Mouse (Mus musculus) kidney, adult 2 months (tissue): ENCODE results near the gene Btbd17. TPM values are rescaled to one million over a fixed set of nuclear protein-coding genes. Genes with fewer than 3 reads are reported as not detected.

Experiments
- DNase-seq: peaks from one replicate; pipeline ENCODE4 v3.0.0; 2021
- H3K27ac ChIP-seq: fragments of 200-500 bp; 2 replicates; pipeline ENCODE4 v1.5.1; 2012; ENCODE audit warnings: low read depth, low read length, control low read depth, inconsistent platforms; ENCODE audit not compliant: insufficient read depth
- H3K27me3 ChIP-seq: fragments of 200-500 bp; replicated peaks from 2 replicates; pipeline ENCODE4 v1.6.1; 2012; ENCODE audit warnings: mild to moderate bottlenecking, moderate library complexity, low read length, inconsistent platforms; ENCODE audit not compliant: control insufficient read depth, insufficient read depth
- H3K36me3 ChIP-seq: fragments of 200-500 bp; 2 replicates; pipeline ENCODE4 v1.6.1; 2012; ENCODE audit warnings: mild to moderate bottlenecking, moderate library complexity, low read length, inconsistent platforms; ENCODE audit not compliant: control insufficient read depth, insufficient read depth
- H3K4me1 ChIP-seq: fragments of 200-500 bp; 2 replicates; pipeline ENCODE4 v1.6.1; 2011; ENCODE audit warnings: low read length; ENCODE audit not compliant: control insufficient read depth, insufficient read depth
- H3K4me3 ChIP-seq: fragments of 200-500 bp; 2 replicates; pipeline ENCODE4 v1.5.1; 2011; ENCODE audit warnings: mild to moderate bottlenecking, low read depth, low read length, control low read depth; ENCODE audit not compliant: insufficient read depth
- CTCF ChIP-seq: fragments of 200-500 bp; conservative IDR thresholded peaks from 2 replicates; pipeline ENCODE4 v1.5.1; 2011; ENCODE audit warnings: low read depth, mild to moderate bottlenecking, control low read depth, low read length, moderate library complexity, mixed read lengths; ENCODE audit not compliant: insufficient read depth, insufficient read length
- POLR2A ChIP-seq: fragments of 200-500 bp; IDR thresholded peaks from one replicate; pipeline ENCODE4 v1.6.1; 2011; ENCODE audit warnings: low read depth, low read length, control low read depth
- WGBS: fragments of 180-500 bp; shearing (Covaris S2); methylation state at CpG from one replicate; pipeline ENCODE4 v1.1.7; 2018; 5-methylcytosine and 5-hydroxymethylcytosine counted together
- polyA plus RNA-seq: library from polyadenylated mRNA; depleted of rRNA; stranded (reverse); fragments of >200 nt; gene quantifications from 2 replicates; pipeline ENCODE4 v1.2.3, GENCODE M21; 2012

Gene Btbd17
- polyA plus RNA-seq, 1 experiment: 0.13 TPM

DNA sequence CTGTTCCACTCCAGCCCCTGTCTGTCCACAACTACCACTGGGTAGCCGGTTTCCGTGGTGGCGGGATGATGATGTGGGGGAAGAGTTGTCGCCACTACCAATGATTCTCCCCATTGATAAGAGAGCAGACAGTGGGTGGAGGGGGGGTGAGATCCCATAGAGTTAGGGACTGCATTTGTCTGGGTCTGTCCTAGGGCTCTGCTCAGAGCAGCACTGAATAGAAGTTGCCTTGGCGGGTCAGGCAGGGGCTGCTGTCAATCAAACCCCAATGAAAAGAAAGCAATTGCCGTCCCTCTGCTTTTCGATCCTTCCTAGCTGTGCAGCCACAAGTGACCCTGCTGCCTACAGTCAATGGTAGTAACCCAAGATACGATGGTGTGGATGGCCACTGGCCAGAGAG is 8.2 kb upstream of the Btbd17 start:
- no peak overlapping the region for H3K4me3 ChIP-seq
- WGBS: 73% methylated on average over 8 of the region's 8 CpGs
- no peaks in the 10 kb centered on the region for H3K36me3 ChIP-seq
- no peak for DNase-seq
- H3K27ac ChIP-seq: no peak overlapping the region
- H3K4me1 ChIP-seq: no peaks in the 10 kb centered on the region
- no peak for TF ChIP-seq POLR2A
- TF ChIP-seq CTCF: no peak
- no peaks in the 10 kb centered on the region for H3K27me3 ChIP-seq

DNA sequence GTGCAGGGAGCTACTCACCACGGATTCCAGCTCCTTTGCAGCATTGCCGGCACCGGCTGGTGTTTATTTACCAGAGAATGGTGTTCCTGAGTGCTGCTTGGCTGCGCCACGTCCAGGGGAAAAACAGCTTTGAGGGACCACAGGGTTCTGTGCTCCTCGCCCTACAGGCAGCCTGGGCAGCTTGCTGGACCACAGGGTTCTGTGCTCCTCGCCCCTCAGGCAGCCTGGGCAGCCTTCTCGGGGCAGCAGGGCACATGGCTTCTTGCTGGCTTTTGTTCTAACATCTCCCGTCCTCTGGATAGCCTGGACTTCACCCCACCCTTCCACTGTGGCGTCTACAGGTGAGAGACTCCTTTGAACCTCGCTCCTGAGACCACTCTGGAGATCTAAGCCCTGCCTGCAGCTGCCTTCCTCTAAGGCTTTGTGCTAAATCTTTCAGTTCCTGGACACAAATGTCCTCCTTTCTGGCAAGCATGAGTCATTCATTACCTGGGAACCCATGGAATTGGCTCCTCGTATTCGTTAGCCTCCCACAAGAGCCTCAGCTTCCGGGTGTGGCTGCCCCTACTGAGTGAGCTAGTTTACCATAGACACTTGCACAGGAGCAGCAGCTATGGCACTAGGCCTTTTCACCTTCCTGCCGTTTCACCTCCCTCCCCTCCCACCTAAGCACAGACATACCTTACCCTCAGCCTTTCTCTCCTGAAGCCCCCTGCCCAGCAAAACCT is 7.0 kb upstream of the Btbd17 start:
- Histone ChIP-seq H3K4me1 (no peaks in the 10 kb centered on the region), H3K27me3 (no peaks in the 10 kb centered on the region), H3K4me3 (no peak overlapping the region), H3K36me3 (no peaks in the 10 kb centered on the region), H3K27ac (no peak overlapping the region)
- DNase-seq: no peak
- TF ChIP-seq CTCF (no peak), POLR2A (no peak)
- WGBS: 53% methylated on average over 15 of the region's 15 CpGs

DNA sequence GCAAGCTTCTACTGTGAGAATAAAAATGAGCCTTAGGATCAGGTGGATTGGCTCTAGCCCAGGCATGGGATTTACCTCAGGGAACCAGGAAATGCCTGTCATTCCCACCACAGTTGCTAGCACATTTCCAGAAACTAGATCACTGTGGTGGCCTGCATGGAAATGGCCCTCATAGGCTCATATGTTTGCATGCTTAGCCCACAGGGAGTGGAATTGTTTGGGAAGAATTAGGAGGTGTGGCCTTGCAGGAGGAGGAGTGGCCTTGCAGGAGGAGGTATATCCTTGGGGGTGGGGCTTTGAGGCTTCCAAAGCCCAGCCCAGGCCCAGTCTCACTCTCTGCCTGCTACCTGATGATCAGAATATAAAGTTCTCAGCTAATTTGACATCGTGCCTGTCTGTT is 6.2 kb upstream of the Btbd17 start:
- no peak for DNase-seq
- WGBS: 100% methylated on average over 1 of the region's 1 CpGs
- no peaks in the 10 kb centered on the region for H3K4me1 ChIP-seq
- no peak for TF ChIP-seq POLR2A
- no peak for TF ChIP-seq CTCF
- H3K27me3 ChIP-seq: no peaks in the 10 kb centered on the region
- no peak overlapping the region for H3K4me3 ChIP-seq
- no peak overlapping the region for H3K27ac ChIP-seq
- H3K36me3 ChIP-seq: no peaks in the 10 kb centered on the region

- no peaks in the 10 kb centered on the region for H3K27me3 ChIP-seq
- WGBS: 98% methylated on average over 3 of the region's 3 CpGs
- no peak within 1 kb of the TSS for H3K4me3 ChIP-seq
- H3K4me1 ChIP-seq: no peaks in the 10 kb centered on the region
- H3K27ac ChIP-seq: no peak within 1 kb of the TSS
- TF ChIP-seq CTCF: no peak
- no peak for TF ChIP-seq POLR2A
- DNase-seq: no peak
- no peaks in the 10 kb centered on the region for H3K36me3 ChIP-seq
Measured at GRCm38 (mm10) chr11:114798624-114799023, 2.9 kb upstream of the Btbd17 start, which contains the start of gene Gpr142. Gene Gpr142 (plus strand): TSS chr11:114798924.

- H3K27ac ChIP-seq: no peak overlapping the region
- H3K27me3 ChIP-seq: no peaks in the 10 kb centered on the region
- TF ChIP-seq CTCF (no peak), POLR2A (no peak)
- no peaks in the 10 kb centered on the region for H3K4me1 ChIP-seq
- no peak for DNase-seq
- no peaks in the 10 kb centered on the region for H3K36me3 ChIP-seq
- 79% methylated on average over 3 of the region's 3 CpGs for WGBS
- no peak overlapping the region for H3K4me3 ChIP-seq
Measured at GRCm38 (mm10) chr11:114797981-114798380, 2.2 kb upstream of the Btbd17 start.

DNA sequence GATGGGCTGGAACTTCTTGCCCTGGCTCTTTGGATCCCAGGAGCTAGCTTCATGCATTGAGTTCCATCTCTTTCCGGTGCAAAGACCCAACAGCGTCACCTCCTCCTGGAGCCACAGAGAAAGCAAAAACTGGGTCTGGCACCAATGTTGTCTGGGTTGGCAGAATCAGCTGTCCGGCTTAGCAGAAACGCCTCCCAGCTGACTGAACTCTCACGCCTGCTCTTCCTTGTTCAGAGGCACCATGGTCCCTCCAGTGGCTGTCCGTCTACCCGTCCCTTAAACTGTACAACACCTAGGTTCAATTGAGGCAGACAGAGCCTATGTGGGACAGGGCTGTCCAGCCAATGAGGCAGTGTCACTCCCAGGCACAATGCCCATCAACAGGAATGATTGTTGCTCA is 1.4 kb upstream of the Btbd17 start:
- Histone ChIP-seq H3K4me3 (no peak overlapping the region), H3K36me3 (no peaks in the 10 kb centered on the region), H3K27me3 (no peaks in the 10 kb centered on the region), H3K4me1 (no peaks in the 10 kb centered on the region), H3K27ac (no peak overlapping the region)
- TF ChIP-seq CTCF (no peak), POLR2A (no peak)
- DNase-seq: no peak
- WGBS: 95% methylated on average over 7 of the region's 7 CpGs

- Histone ChIP-seq H3K4me1 (no peaks in the 10 kb centered on the region), H3K4me3 (peak overlapping the region; percentile 43), H3K27me3 (no peaks in the 10 kb centered on the region), H3K36me3 (no peaks in the 10 kb centered on the region), H3K27ac (no peak overlapping the region)
- 5% methylated on average over 7 of the region's 7 CpGs for WGBS
- TF ChIP-seq CTCF: 0 out of 2 replicates have a peak, but pooled peaks have one; percentile 26
- no peak for TF ChIP-seq POLR2A
- DNase-seq: peak; percentile 14
Measured at GRCm38 (mm10) chr11:114795231-114795746, 456 bp downstream of the Btbd17 start.

DNA sequence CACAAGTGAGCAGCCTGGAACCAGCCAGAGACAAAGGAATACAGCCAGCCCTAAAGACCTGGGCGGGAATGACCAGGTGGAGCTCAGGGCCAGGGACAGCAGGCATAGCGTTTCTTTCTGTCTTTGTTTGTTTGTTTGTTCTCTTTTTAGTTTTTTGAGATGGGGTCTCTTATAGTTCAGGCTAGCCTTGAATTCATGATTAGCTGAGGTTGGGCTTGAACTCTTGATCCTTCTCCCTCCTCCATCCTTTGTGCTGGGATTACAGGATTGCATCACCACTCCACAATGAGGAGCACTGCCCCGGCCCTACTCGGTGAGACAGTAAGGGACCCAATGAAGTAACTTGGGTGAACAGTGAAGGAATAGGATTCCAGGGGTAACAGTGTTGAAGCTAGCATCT is 1.1 kb downstream of the Btbd17 start:
- TF ChIP-seq POLR2A: no peak
- TF ChIP-seq CTCF: no peak
- WGBS: 62% methylated on average over 4 of the region's 4 CpGs
- Histone ChIP-seq H3K4me3 (no peak overlapping the region), H3K27me3 (no peaks in the 10 kb centered on the region), H3K36me3 (no peaks in the 10 kb centered on the region), H3K27ac (no peak overlapping the region), H3K4me1 (no peaks in the 10 kb centered on the region)
- DNase-seq: no peak
